Mouse (Mus musculus): ENCODE data around the gene Pbx4.
A peak's percentile ranks its signal among the peaks of the same experiment; 100 is the strongest.

The Pbx4 gene

GRCm38 (mm10) chr8:69874654-69875053 is 42.4 kb downstream of the Pbx4 start:
- no peak for DNase-seq

GRCm38 (mm10) chr8:69876097-69876496 is 43.8 kb downstream of the Pbx4 start:
- DNase-seq = no peak

GRCm38 (mm10) chr8:69876967-69877366 is 44.7 kb downstream of the Pbx4 start:
- DNase-seq = no peak

- no peak for DNase-seq
Measured at GRCm38 (mm10) chr8:69877396-69877795, 45.1 kb downstream of the Pbx4 start.

- no peak for DNase-seq
Measured at GRCm38 (mm10) chr8:69877992-69878391, 45.7 kb downstream of the Pbx4 start.

GRCm38 (mm10) chr8:69879678-69880077 is 47.4 kb downstream of the Pbx4 start:
- DNase-seq = no peak

GRCm38 (mm10) chr8:69880841-69881240 is 48.5 kb downstream of the Pbx4 start:
- no peak for DNase-seq

GRCm38 (mm10) chr8:69881261-69881865 is 49.1 kb downstream of the Pbx4 start:
- peak in 1 of 2 experiments; percentile 36 for DNase-seq

- peak; percentile 63 to 88 for DNase-seq
Measured at GRCm38 (mm10) chr8:69882021-69882756, 49.9 kb downstream of the Pbx4 start.

GRCm38 (mm10) chr8:69882833-69883600 is 50.7 kb downstream of the Pbx4 start:
- peak in 1 of 2 experiments; percentile 41 for DNase-seq

- DNase-seq = peak in 1 of 2 experiments; percentile 37
Measured at GRCm38 (mm10) chr8:69884141-69884540, 51.9 kb downstream of the Pbx4 start.

- DNase-seq = peak; percentile 61 to 74
Measured at GRCm38 (mm10) chr8:69887289-69888243, 55.3 kb downstream of the Pbx4 start, which contains the start of gene Cilp2. TSS of gene Cilp2 (minus strand) at chr8:69887687.

GRCm38 (mm10) chr8:69888244-69888866 is 56.1 kb downstream of the Pbx4 start:
- peak in 1 of 2 experiments; percentile 53 for DNase-seq

- DNase-seq = peak in 1 of 2 experiments; percentile 36
Measured at GRCm38 (mm10) chr8:69888902-69889301, 56.6 kb downstream of the Pbx4 start.

- peak in 1 of 2 experiments; percentile 57 for DNase-seq
Measured at GRCm38 (mm10) chr8:69890813-69891241, 58.5 kb downstream of the Pbx4 start.

GRCm38 (mm10) chr8:69893863-69894262 is 61.6 kb downstream of the Pbx4 start:
- DNase-seq = peak; percentile 69 to 73

- DNase-seq = no peak
Measured at GRCm38 (mm10) chr8:69894836-69895332, 62.6 kb downstream of the Pbx4 start.

GRCm38 (mm10) chr8:69895772-69896451 is 63.6 kb downstream of the Pbx4 start:
- DNase-seq = no peak

GRCm38 (mm10) chr8:69897857-69898256 is 65.6 kb downstream of the Pbx4 start:
- DNase-seq = peak; percentile 27 to 71

GRCm38 (mm10) chr8:69899876-69900275 is 67.6 kb downstream of the Pbx4 start:
- peak in 1 of 2 experiments; percentile 66 for DNase-seq
